Mouse (Mus musculus) erythroblast, embryonic 14.5 days (primary cell): ENCODE results near the gene Apol9a. TPM values are rescaled to one million over a fixed set of nuclear protein-coding genes. Genes with fewer than 3 reads are reported as not detected.

Source experiments
- H3K27me3 ChIP-seq: 2 replicates; pipeline ENCODE4 v1.6.1; 2012; ENCODE audit warnings: inconsistent platforms; ENCODE audit not compliant: control insufficient read depth
- H3K36me3 ChIP-seq: 2 replicates; pipeline ENCODE4 v1.6.1; 2012; ENCODE audit warnings: mild to moderate bottlenecking, inconsistent platforms; ENCODE audit not compliant: control insufficient read depth
- H3K4me1 ChIP-seq: 2 replicates; pipeline ENCODE4 v1.6.1; 2012; ENCODE audit warnings: inconsistent platforms; ENCODE audit not compliant: control insufficient read depth
- H3K4me3 ChIP-seq: replicated peaks from 2 replicates; pipeline ENCODE3; 2012; ENCODE audit warnings: moderate library complexity, mild to moderate bottlenecking, inconsistent platforms
- H3K9me3 ChIP-seq: 2 replicates; pipeline ENCODE4 v1.6.1; 2012; ENCODE audit warnings: low read length, inconsistent platforms, mixed read lengths; ENCODE audit not compliant: control insufficient read depth
- GATA1 ChIP-seq: IDR thresholded peaks from 2 replicates; pipeline ENCODE4 v1.6.1; 2012; ENCODE audit warnings: low read length, inconsistent platforms, mixed read lengths
- TAL1 ChIP-seq: IDR thresholded peaks from 3 replicates; pipeline ENCODE4 v1.6.1; 2012; ENCODE audit warnings: low read length, inconsistent platforms, mixed read lengths
- polyA plus RNA-seq: library from polyadenylated mRNA; stranded (reverse); fragments of >175 nt; gene quantifications from 2 replicates; pipeline ENCODE4 v1.2.3, GENCODE M21; 2012

Apol9a gene
- polyA plus RNA-seq, 1 experiment: not detected

DNA sequence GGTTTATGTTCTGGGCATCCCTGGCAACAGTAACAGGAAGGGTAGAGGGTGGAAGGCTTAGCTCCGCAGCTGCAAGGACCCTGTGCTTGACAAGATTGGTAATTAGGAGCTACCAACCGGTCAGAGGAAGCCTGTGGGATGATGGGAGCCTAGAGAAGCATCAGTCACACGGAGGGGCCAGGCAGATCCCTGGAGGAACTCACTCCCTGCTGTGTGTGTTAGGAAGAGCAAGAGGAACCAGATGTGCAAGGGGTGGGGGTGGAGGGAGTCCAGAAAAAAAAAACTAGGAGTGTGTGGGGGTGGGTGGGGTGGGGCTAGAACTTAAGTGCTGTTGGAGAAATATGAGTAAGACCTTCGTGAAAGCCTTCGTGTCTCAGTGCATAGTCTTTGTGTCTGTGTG, 48.0 kb downstream of the Apol9a start:
- TF ChIP-seq TAL1 (no peak), GATA1 (no peak)
- no peaks in the 10 kb centered on the region for H3K36me3 ChIP-seq

DNA sequence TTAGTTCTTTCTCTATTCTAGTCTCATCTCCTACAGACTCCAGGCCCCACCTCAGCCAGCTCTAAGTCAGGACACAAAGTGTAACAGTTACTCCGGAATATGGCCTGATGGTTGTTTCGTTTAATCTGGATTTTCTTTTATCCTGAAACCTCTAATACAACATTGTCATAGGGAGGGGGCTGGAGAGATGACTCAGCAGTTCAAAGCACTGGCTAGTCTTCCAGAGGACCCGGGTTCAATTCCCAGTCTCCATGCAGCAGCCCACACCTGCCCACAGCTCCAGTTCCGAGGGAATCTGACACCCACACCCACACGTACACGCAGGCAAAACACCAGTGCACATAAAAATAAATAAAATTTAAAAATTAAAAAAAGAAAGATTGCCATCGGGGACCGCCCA, 51.0 kb downstream of the Apol9a start:
- peaks cover 6% of the 10 kb centered on the region for H3K27me3 ChIP-seq
- no peaks in the 10 kb centered on the region for H3K36me3 ChIP-seq
- H3K4me1 ChIP-seq: peaks cover 10% of the 10 kb centered on the region
- H3K9me3 ChIP-seq: no peaks in the 10 kb centered on the region
- TF ChIP-seq GATA1 (no peak), TAL1 (no peak)
- H3K4me3 ChIP-seq: no peak overlapping the region

More for the DNA sequence above, 48.0 kb downstream of the Apol9a start:
- Histone ChIP-seq H3K27me3 (peaks cover 6% of the 10 kb centered on the region; the same call in 1 of the 2 replicates), H3K9me3 (no peaks in the 10 kb centered on the region), H3K4me1 (peaks cover 7% of the 10 kb centered on the region), H3K4me3 (no peak overlapping the region)

DNA sequence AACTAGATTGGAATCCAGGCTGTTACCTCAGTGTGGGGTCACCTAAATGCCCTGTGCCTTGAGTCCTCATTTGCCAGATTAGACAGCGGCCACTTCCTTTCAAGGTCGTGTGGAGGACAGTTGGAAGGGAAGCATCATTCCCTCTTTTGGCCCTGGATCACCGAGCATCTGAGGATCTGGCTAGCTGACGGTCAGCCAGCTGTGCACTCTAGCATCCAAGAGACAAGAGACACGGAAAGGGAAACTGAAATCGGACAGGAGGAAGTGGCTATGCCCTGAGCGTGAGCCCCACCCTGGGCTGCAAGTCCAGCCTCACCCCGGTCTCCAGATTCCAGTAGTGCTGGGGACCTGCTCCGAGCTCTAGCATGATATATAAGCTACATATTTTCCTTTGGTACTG, 51.4 kb downstream of the Apol9a start:
- Histone ChIP-seq H3K9me3 (no peaks in the 10 kb centered on the region), H3K4me3 (no peak overlapping the region), H3K4me1 (peaks cover 10% of the 10 kb centered on the region), H3K36me3 (no peaks in the 10 kb centered on the region), H3K27me3 (peaks cover 6% of the 10 kb centered on the region)
- TF ChIP-seq TAL1 (no peak), GATA1 (no peak)

DNA sequence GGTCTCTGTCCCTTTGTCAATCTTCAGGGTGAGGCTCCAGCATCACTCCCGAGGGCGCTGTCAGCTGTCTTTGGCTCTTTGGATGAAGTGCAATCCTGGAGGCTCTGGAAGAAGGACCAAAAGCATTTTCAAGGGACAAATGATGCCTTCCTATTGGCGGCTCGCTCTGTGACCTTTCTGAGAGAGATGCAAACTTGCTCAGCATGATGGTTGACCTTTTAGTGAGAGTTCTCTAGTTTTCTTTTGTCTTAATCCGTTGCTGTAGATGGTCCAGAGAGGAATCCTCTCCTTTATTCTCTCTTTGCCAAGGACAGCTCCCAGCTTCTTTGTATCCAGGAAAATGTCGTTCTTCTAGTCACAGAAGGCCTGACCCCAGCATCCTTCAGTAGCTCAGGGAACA, 51.9 kb downstream of the Apol9a start:
- Histone ChIP-seq H3K4me3 (no peak overlapping the region), H3K36me3 (no peaks in the 10 kb centered on the region), H3K27me3 (peaks cover 6% of the 10 kb centered on the region), H3K4me1 (peaks cover 10% of the 10 kb centered on the region), H3K9me3 (no peaks in the 10 kb centered on the region)
- TF ChIP-seq TAL1 (no peak), GATA1 (no peak)

DNA sequence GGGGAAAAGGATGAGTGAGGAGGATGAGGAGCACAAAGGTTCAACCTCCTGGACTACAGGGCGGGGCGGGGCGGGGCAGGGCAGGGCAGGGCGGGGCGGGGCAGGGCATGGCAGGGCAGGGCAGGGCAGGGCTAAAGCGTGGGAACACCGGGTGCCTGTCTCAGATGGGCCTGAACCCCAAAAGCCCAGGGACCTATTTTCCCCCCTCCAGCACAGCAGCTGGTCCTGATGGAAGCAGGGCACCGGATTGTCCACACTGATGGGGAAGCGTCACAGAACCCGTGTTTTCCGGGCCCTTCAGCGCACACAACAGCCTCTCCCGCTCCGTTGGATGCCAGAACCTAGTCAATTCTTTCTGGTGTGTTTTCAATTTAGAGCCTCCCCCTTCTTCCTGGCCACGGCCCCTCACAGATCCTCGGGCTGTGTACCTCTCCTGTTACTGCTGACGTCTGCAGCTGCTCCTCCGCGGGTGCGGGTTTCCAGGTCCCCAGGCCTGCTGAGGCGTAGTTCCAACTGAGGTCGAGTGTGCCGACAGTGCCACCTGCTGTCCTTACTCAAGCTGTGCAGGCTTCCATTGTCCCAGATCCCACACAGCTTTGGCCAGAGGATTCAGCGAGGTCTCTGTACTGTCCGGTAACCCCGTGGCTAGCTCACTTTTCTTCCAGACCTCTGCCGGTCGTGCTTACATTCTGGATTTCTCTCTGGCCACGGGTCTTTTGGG, 52.5 kb downstream of the Apol9a start:
- no peaks in the 10 kb centered on the region for H3K36me3 ChIP-seq
- peaks cover 10% of the 10 kb centered on the region for H3K4me1 ChIP-seq
- peaks cover 6% of the 10 kb centered on the region for H3K27me3 ChIP-seq
- no peak for TF ChIP-seq TAL1
- TF ChIP-seq GATA1: no peak
- H3K4me3 ChIP-seq: no peak overlapping the region
- H3K9me3 ChIP-seq: no peaks in the 10 kb centered on the region

DNA sequence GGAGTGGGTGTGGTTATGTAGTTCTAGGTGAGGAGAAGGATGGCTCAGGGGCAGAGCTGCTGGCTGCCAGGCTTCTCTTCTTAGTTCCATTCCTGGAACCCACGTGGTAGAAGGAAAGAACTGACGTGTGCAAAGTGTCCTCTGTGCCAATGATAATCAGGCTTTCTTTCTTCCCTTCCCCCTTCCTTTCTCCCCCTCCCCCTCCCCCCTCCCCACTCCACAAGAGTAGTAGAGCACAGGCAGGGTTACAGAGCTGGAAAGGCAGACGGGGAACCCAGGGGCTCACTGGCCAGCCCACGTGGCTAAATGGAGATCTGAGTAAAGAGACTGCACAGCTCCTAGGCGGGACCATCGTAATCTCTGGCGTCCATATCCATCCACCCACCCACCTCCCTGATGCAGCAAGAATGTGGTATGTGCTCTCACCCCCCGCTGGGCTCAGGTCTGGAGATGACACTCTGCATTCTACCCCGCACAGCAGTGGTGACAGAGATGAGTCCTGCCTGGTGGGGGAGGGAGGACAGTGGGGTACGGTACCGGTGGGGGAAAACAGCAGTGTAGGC, 54.6 kb downstream of the Apol9a start:
- Histone ChIP-seq H3K9me3 (no peaks in the 10 kb centered on the region), H3K27me3 (peaks cover 6% of the 10 kb centered on the region), H3K36me3 (no peaks in the 10 kb centered on the region), H3K4me3 (no peak overlapping the region), H3K4me1 (peaks cover 10% of the 10 kb centered on the region)
- TF ChIP-seq GATA1: no peak
- no peak for TF ChIP-seq TAL1

DNA sequence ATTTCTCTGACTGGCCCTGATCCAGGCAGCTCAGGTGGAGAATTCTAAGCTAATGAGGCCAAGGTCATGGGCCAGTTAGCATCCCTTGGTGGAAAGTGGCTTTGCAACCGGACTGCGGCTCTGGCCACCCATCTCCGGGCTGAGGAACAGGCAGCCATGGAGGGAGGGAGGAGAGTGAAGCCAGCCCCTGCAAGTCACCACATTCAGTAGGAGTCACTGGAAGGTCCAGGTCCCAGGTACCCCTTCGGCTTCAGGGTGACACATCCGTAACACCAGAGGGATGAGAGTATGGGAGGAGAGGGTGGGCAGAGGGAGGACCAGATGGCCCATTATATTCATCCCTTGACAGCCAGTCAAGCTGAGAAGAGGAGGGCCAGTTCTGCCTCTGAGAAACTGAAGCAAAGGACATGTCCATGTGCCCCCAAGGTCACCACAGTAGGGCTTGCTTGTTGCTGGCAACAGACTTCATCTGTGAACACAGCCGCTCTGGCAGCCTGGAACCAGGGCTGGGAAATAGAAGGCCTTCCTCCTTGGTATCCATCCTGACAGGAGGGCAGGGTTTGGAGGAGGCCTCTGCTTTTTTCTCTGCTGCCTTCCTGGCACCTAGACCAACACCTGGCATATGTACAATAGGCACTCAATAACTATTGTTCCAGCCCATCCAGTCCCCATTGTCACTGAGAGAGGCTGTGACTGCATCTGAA, 55.9 kb downstream of the Apol9a start:
- peaks cover 10% of the 10 kb centered on the region for H3K4me1 ChIP-seq
- TF ChIP-seq TAL1: no peak
- TF ChIP-seq GATA1: no peak
- H3K27me3 ChIP-seq: peaks cover 6% of the 10 kb centered on the region
- no peak overlapping the region for H3K4me3 ChIP-seq
- no peaks in the 10 kb centered on the region for H3K9me3 ChIP-seq
- no peaks in the 10 kb centered on the region for H3K36me3 ChIP-seq

DNA sequence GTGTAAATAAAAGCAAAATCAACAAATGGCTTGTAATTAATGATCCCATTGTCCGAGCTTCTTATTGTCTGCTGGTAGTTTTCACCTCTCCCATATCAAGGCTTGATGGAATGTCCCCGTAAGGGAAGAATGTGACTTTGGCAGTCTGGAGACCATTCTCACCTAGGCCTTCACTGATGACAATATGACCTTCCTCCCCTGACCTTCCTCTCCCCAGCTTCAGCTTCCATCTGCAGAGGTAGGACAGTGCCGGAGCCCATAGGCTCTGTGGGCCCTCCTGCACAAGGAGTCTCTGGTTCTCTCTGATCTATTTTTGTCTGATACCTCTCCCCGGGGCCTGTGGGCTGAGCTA, 56.5 kb downstream of the Apol9a start:
- Histone ChIP-seq H3K4me1 (peaks cover 10% of the 10 kb centered on the region), H3K9me3 (no peaks in the 10 kb centered on the region), H3K36me3 (no peaks in the 10 kb centered on the region), H3K27me3 (peaks cover 4% of the 10 kb centered on the region), H3K4me3 (no peak overlapping the region)
- TF ChIP-seq GATA1 (no peak), TAL1 (no peak)

Other genes starting within 250 kb of the Apol9a start
- 0.11 TPM in 1 of 2 replicates, not detected in the other for gene Rbfox2, start 104.1 kb downstream of the Apol9a start, polyA plus RNA-seq
- gene Apol7a, start 12.0 kb downstream of the Apol9a start, polyA plus RNA-seq: not detected in 2 replicates
- not detected in 2 replicates for gene Apol7b, start 36.4 kb upstream of the Apol9a start, polyA plus RNA-seq
- not detected in 2 replicates for gene Apol10a, start 65.9 kb upstream of the Apol9a start, polyA plus RNA-seq
- 0.03 TPM in 1 of 2 replicates, not detected in the other for gene Apol11a, start 97.1 kb upstream of the Apol9a start, polyA plus RNA-seq
- gene Apol7c, start 122.2 kb upstream of the Apol9a start, polyA plus RNA-seq: not detected in 2 replicates
- gene 1700025B11Rik, start 150.8 kb upstream of the Apol9a start, polyA plus RNA-seq: not detected in 2 replicates
- gene Apol10b, start 185.0 kb upstream of the Apol9a start, polyA plus RNA-seq: not detected in 2 replicates
- gene Gm36245, start 188.1 kb upstream of the Apol9a start, polyA plus RNA-seq: not detected in 2 replicates
- 0.14 and 0.29 TPM in 2 replicates for gene Apol11b, start 232.2 kb upstream of the Apol9a start, polyA plus RNA-seq